Mouse (Mus musculus) heart, postnatal 0 days (tissue): ENCODE measurements around the gene Sat2.

Source experiments
- CTCF ChIP-seq: IDR thresholded peaks from 2 replicates; pipeline ENCODE4 v1.5.1; 2016; ENCODE audit warnings: antibody characterized with exemption, control low read depth, low read depth
- EP300 ChIP-seq: IDR thresholded peaks from 2 replicates; pipeline ENCODE4 v1.6.1; 2016; ENCODE audit warnings: antibody characterized with exemption, low read depth

- TF ChIP-seq CTCF (peak; percentile 79), EP300 (no peak)
These were observed 35.0 kb downstream of the Sat2 start for GRCm38 (mm10) chr11:69656617-69657461.
